Mouse (Mus musculus) limb, embryonic 15.5 days (tissue): Measurements from ENCODE around the gene Tmub2. TPM values are rescaled to one million over a fixed set of nuclear protein-coding genes. Genes with fewer than 3 reads are reported as not detected.

Experiments used
- ATAC-seq: fragments of 200-750 bp; cut with Nextera tagmentation; 2 replicates; pipeline ENCODE4 v1.8.0; 2017; ENCODE audit warnings: low read depth, moderate TSS enrichment; ENCODE audit not compliant: insufficient number of reproducible peaks, low FRiP score, low TSS enrichment
- H3K27ac ChIP-seq: fragments of 300-500 bp; sonication (generic); 2 replicates; pipeline ENCODE4 v1.5.1; 2015; ENCODE audit warnings: moderate library complexity, mild to moderate bottlenecking, inconsistent platforms
- H3K27me3 ChIP-seq: fragments of 300-500 bp; sonication (generic); 2 replicates; pipeline ENCODE4 v1.6.1; 2015; ENCODE audit warnings: inconsistent platforms
- H3K36me3 ChIP-seq: fragments of 300-500 bp; sonication (generic); 2 replicates; pipeline ENCODE4 v1.6.1; 2015; ENCODE audit warnings: inconsistent platforms
- H3K4me1 ChIP-seq: fragments of 300-500 bp; sonication (generic); 2 replicates; pipeline ENCODE4 v1.6.1; 2015; ENCODE audit warnings: inconsistent platforms
- H3K4me2 ChIP-seq: fragments of 300-500 bp; sonication (generic); 2 replicates; pipeline ENCODE4 v1.6.1; 2015; ENCODE audit warnings: mild to moderate bottlenecking, inconsistent platforms
- H3K4me3 ChIP-seq: fragments of 300-500 bp; sonication (generic); 2 replicates; pipeline ENCODE4 v1.5.1; 2015; ENCODE audit warnings: mild to moderate bottlenecking, inconsistent platforms
- H3K9ac ChIP-seq: fragments of 300-500 bp; sonication (generic); 2 replicates; pipeline ENCODE4 v1.6.1; 2015; ENCODE audit warnings: inconsistent platforms
- H3K9me3 ChIP-seq: fragments of 300-500 bp; sonication (generic); 2 replicates; pipeline ENCODE4 v1.6.1; 2016; ENCODE audit warnings: inconsistent platforms
- WGBS: fragments of 180-500 bp; shearing (Covaris S2); methylation state at CpG from one replicate; pipeline ENCODE4 v1.1.7; 2015; 5-methylcytosine and 5-hydroxymethylcytosine counted together
- polyA plus RNA-seq: library from polyadenylated mRNA; unstranded; fragments of >200 nt; fragmentation: Nextera tagmentation; extraction: Ambion mirVana; gene quantifications from 2 replicates; pipeline ENCODE4 v1.2.1, GENCODE M21; 2015

Gene Tmub2
- polyA plus RNA-seq, 1 experiment from 2014 or later: 53.9 TPM

GRCm38 (mm10) chr11:102319941-102320685 lies 35.4 kb downstream of the Tmub2 start:
- H3K4me1 ChIP-seq: peaks cover 23% of the 10 kb centered on the region
- peak overlapping the region; percentile 99 for H3K27ac ChIP-seq
- H3K36me3 ChIP-seq: peaks cover 5% of the 10 kb centered on the region
- peak overlapping the region; percentile 99 for H3K9ac ChIP-seq
- peak overlapping the region; percentile 99 for H3K4me3 ChIP-seq
- no peaks in the 10 kb centered on the region for H3K27me3 ChIP-seq
- H3K9me3 ChIP-seq: no peaks in the 10 kb centered on the region
- no peak for ATAC-seq
- peak overlapping the region; percentile 73 for H3K4me2 ChIP-seq
- WGBS: under 1% methylated on average over 38 of the region's 38 CpGs

DNA sequence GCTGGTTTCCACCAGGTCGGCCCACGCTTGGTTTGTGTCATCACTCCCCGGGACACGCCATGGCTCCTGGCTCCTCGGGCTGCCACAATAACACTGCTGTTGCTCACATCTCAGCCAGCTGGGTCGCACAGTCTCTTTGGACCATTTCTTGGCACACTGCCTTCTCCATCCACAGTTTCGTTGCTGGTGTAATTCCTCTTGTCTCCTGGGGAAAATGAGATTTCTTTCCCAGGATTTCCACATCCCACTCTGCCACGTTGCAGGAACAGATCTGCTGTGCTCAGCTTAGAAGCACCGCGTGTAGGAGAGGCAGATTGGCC lies 35.9 kb downstream of the Tmub2 start:
- peaks cover 17% of the 10 kb centered on the region for H3K4me1 ChIP-seq
- no peaks in the 10 kb centered on the region for H3K27me3 ChIP-seq
- H3K4me3 ChIP-seq: peak overlapping the region; percentile 99
- no peak for ATAC-seq
- no peaks in the 10 kb centered on the region for H3K36me3 ChIP-seq
- peak overlapping the region; percentile 99 for H3K27ac ChIP-seq
- H3K4me2 ChIP-seq: peak overlapping the region; percentile 73
- WGBS: 12% methylated on average over 10 of the region's 10 CpGs
- H3K9me3 ChIP-seq: no peaks in the 10 kb centered on the region
- peak overlapping the region; percentile 37 for H3K9ac ChIP-seq

GRCm38 (mm10) chr11:102321931-102322330 lies 37.2 kb downstream of the Tmub2 start:
- H3K27me3 ChIP-seq: no peaks in the 10 kb centered on the region
- no peak overlapping the region for H3K4me2 ChIP-seq
- no peaks in the 10 kb centered on the region for H3K36me3 ChIP-seq
- H3K4me3 ChIP-seq: no peak overlapping the region
- WGBS: 74% methylated on average over 6 of the region's 6 CpGs
- H3K9ac ChIP-seq: no peak overlapping the region
- H3K9me3 ChIP-seq: no peaks in the 10 kb centered on the region
- no peak overlapping the region for H3K27ac ChIP-seq
- peaks cover 8% of the 10 kb centered on the region for H3K4me1 ChIP-seq
- ATAC-seq: no peak

- Histone ChIP-seq H3K4me3 (no peak overlapping the region), H3K36me3 (no peaks in the 10 kb centered on the region)
- WGBS: 67% methylated on average over 1 of the region's 1 CpGs
Measured at GRCm38 (mm10) chr11:102323516-102323915, 38.8 kb downstream of the Tmub2 start.

DNA sequence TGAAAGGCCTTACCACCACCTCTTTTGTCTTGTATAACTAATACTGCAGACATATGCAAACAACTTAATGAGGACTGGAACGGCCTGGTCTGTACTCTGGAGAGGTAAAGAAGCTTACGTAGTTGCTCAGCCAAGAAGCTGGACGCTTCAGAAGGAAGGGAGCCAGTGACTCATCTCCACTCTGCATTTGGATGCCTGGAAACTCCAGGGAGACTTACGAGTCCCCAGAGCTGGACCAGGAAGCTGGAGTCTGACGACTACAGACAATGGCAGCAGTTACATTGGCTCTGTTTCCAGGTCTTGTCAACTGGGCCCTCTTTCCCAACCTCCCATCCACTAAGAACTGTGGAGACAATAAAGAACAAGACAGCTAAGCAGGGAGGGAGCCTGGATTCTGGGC lies 42.5 kb downstream of the Tmub2 start:
- ATAC-seq: no peak
- no peaks in the 10 kb centered on the region for H3K36me3 ChIP-seq
- 61% methylated on average over 5 of the region's 5 CpGs for WGBS

More at GRCm38 (mm10) chr11:102323516-102323915, 38.8 kb downstream of the Tmub2 start:
- Histone ChIP-seq H3K27ac (no peak overlapping the region), H3K4me1 (peaks cover 8% of the 10 kb centered on the region), H3K9me3 (no peaks in the 10 kb centered on the region), H3K9ac (no peak overlapping the region), H3K4me2 (no peak overlapping the region), H3K27me3 (no peaks in the 10 kb centered on the region)
- no peak for ATAC-seq

DNA sequence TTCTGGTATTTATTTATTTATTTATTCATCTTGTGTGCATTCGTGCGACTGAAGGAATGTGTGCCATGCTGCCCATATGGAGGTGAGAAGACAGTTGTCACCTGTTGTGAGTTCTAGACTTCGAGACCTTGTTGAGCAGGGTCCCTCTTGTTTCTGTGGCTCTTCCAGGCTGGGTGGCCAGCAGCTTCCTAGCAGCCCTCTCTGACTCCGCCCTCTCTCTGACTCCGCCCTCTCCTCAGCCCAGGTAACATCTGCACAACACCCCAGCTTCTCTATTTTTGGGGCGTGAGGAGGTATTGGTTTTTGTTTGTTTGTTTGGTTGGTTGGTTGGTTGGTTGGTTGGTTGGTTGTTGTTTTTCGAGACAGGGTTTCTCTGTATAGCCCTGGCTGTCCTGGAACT lies 43.1 kb downstream of the Tmub2 start:
- WGBS: 80% methylated on average over 7 of the region's 7 CpGs
- H3K36me3 ChIP-seq: no peaks in the 10 kb centered on the region
- H3K27me3 ChIP-seq: no peaks in the 10 kb centered on the region
- ATAC-seq: no peak
- no peaks in the 10 kb centered on the region for H3K4me1 ChIP-seq
- H3K4me2 ChIP-seq: no peak overlapping the region
- no peak overlapping the region for H3K9ac ChIP-seq
- no peak overlapping the region for H3K27ac ChIP-seq
- H3K9me3 ChIP-seq: no peaks in the 10 kb centered on the region
- no peak overlapping the region for H3K4me3 ChIP-seq

More for the DNA sequence above, 42.5 kb downstream of the Tmub2 start:
- H3K4me3 ChIP-seq: no peak overlapping the region
- H3K9me3 ChIP-seq: no peaks in the 10 kb centered on the region
- H3K4me1 ChIP-seq: no peaks in the 10 kb centered on the region
- no peak overlapping the region for H3K4me2 ChIP-seq
- H3K27me3 ChIP-seq: no peaks in the 10 kb centered on the region
- no peak overlapping the region for H3K9ac ChIP-seq
- no peak overlapping the region for H3K27ac ChIP-seq

- Histone ChIP-seq H3K4me1 (no peaks in the 10 kb centered on the region), H3K36me3 (no peaks in the 10 kb centered on the region), H3K4me3 (no peak overlapping the region), H3K9me3 (no peaks in the 10 kb centered on the region), H3K9ac (no peak overlapping the region), H3K27ac (no peak overlapping the region), H3K4me2 (no peak overlapping the region), H3K27me3 (no peaks in the 10 kb centered on the region)
- no peak for ATAC-seq
Measured at GRCm38 (mm10) chr11:102329518-102329917, 44.8 kb downstream of the Tmub2 start.

GRCm38 (mm10) chr11:102330039-102330438 lies 45.3 kb downstream of the Tmub2 start:
- H3K4me3 ChIP-seq: no peak overlapping the region
- no peak for ATAC-seq
- no peaks in the 10 kb centered on the region for H3K4me1 ChIP-seq
- H3K27me3 ChIP-seq: no peaks in the 10 kb centered on the region
- H3K9ac ChIP-seq: no peak overlapping the region
- no peak overlapping the region for H3K27ac ChIP-seq
- 65% methylated on average over 3 of the region's 3 CpGs for WGBS
- no peaks in the 10 kb centered on the region for H3K9me3 ChIP-seq
- H3K4me2 ChIP-seq: no peak overlapping the region
- H3K36me3 ChIP-seq: no peaks in the 10 kb centered on the region

GRCm38 (mm10) chr11:102331806-102332205 lies 47.1 kb downstream of the Tmub2 start:
- Histone ChIP-seq H3K4me2 (no peak overlapping the region), H3K9me3 (no peaks in the 10 kb centered on the region), H3K4me3 (no peak overlapping the region), H3K27ac (no peak overlapping the region), H3K9ac (no peak overlapping the region), H3K4me1 (no peaks in the 10 kb centered on the region), H3K36me3 (no peaks in the 10 kb centered on the region), H3K27me3 (no peaks in the 10 kb centered on the region)
- WGBS: 52% methylated on average over 4 of the region's 4 CpGs
- ATAC-seq: no peak

GRCm38 (mm10) chr11:102333061-102333460 lies 48.3 kb downstream of the Tmub2 start:
- Histone ChIP-seq H3K9ac (no peak overlapping the region), H3K4me2 (no peak overlapping the region), H3K27ac (no peak overlapping the region), H3K36me3 (no peaks in the 10 kb centered on the region), H3K4me3 (no peak overlapping the region), H3K27me3 (no peaks in the 10 kb centered on the region), H3K4me1 (no peaks in the 10 kb centered on the region), H3K9me3 (no peaks in the 10 kb centered on the region)
- no peak for ATAC-seq

GRCm38 (mm10) chr11:102334010-102334409 lies 49.3 kb downstream of the Tmub2 start:
- no peak overlapping the region for H3K27ac ChIP-seq
- H3K9ac ChIP-seq: no peak overlapping the region
- no peak overlapping the region for H3K4me3 ChIP-seq
- H3K9me3 ChIP-seq: no peaks in the 10 kb centered on the region
- no peak for ATAC-seq
- peaks cover 3% of the 10 kb centered on the region; the same call in 1 of the 2 replicates for H3K4me1 ChIP-seq
- WGBS: 62% methylated on average over 4 of the region's 4 CpGs
- no peaks in the 10 kb centered on the region for H3K36me3 ChIP-seq
- H3K27me3 ChIP-seq: no peaks in the 10 kb centered on the region
- no peak overlapping the region for H3K4me2 ChIP-seq

- 32% methylated on average over 9 of the region's 9 CpGs for WGBS
- Histone ChIP-seq H3K9me3 (no peaks in the 10 kb centered on the region), H3K9ac (no peak overlapping the region), H3K27me3 (no peaks in the 10 kb centered on the region), H3K4me2 (no peak overlapping the region), H3K4me1 (peaks cover 7% of the 10 kb centered on the region; the same call in 1 of the 2 replicates), H3K4me3 (no peak overlapping the region), H3K27ac (0 out of 2 replicates have a peak overlapping the region, but pooled peaks have one; percentile 38), H3K36me3 (no peaks in the 10 kb centered on the region)
- no peak for ATAC-seq
Measured at GRCm38 (mm10) chr11:102334973-102335700, 50.4 kb downstream of the Tmub2 start.
